Mouse (Mus musculus) large intestine, adult 2 months (tissue): Measurements from ENCODE around the gene Hist1h2ad. TPM values are rescaled to one million over a fixed set of nuclear protein-coding genes. Genes with fewer than 3 reads are reported as not detected.
A peak's percentile ranks its signal among the peaks of the same experiment; 100 is the strongest.
"Not testable (repeated sequence)": the region's sequence is repeated elsewhere in the genome, so short reads cannot be mapped to it uniquely, and the experiment has no call there.

Experiments used
- DNase-seq: peaks from one replicate; pipeline ENCODE4 v3.0.0-alpha.2; 2012; ENCODE audit warnings: low read depth, low spot score
- WGBS: fragments of 180-500 bp; shearing (Covaris S2); methylation state at CpG from one replicate; pipeline ENCODE4 v1.1.7; 2018; 5-methylcytosine and 5-hydroxymethylcytosine counted together
- polyA plus RNA-seq: library from polyadenylated mRNA; depleted of rRNA; stranded (reverse); fragments of >200 nt; gene quantifications from 2 replicates; pipeline ENCODE4 v1.2.3, GENCODE M21; 2012

Hist1h2ad gene
- polyA plus RNA-seq, 1 experiment = 3.6 TPM

GRCm38 (mm10) chr13:23581408-23582218, 7.4 kb downstream of the Hist1h2ad start, which contains the start of gene Hist1h4d:
Gene Hist1h4d, plus strand, starts transcription at chr13:23581598.
- peak; percentile 96 for DNase-seq
- WGBS = under 1% methylated on average over 43 of the region's 43 CpGs

- DNase-seq = no peak
- WGBS = 20% methylated on average over 6 of the region's 6 CpGs
Measured at GRCm38 (mm10) chr13:23582219-23583056, 8.3 kb downstream of the Hist1h2ad start.

- DNase-seq = no peak
Measured at GRCm38 (mm10) chr13:23583387-23584068, 9.3 kb downstream of the Hist1h2ad start.

- DNase-seq = no peak
Measured at GRCm38 (mm10) chr13:23584331-23584730, 10.2 kb downstream of the Hist1h2ad start.

GRCm38 (mm10) chr13:23585029-23585441, 10.9 kb downstream of the Hist1h2ad start:
- WGBS = under 1% methylated on average over 21 of the region's 21 CpGs
- DNase-seq = no peak

GRCm38 (mm10) chr13:23585442-23586098, 11.4 kb downstream of the Hist1h2ad start:
- WGBS = under 1% methylated on average over 34 of the region's 36 CpGs
- DNase-seq = peak; percentile 81

- no peak for DNase-seq
Measured at GRCm38 (mm10) chr13:23586099-23586939, 12.1 kb downstream of the Hist1h2ad start.

GRCm38 (mm10) chr13:23586940-23587225, 12.7 kb downstream of the Hist1h2ad start:
- 2% methylated on average over 1 of the region's 1 CpGs for WGBS
- DNase-seq = no peak

More at GRCm38 (mm10) chr13:23586099-23586939, 12.1 kb downstream of the Hist1h2ad start:
- WGBS = 1% methylated on average over 22 of the region's 22 CpGs

GRCm38 (mm10) chr13:23591206-23591605, 17.0 kb downstream of the Hist1h2ad start:
- 93% methylated on average over 7 of the region's 7 CpGs for WGBS
- no peak for DNase-seq

- not testable (repeated sequence) for DNase-seq
- 85% methylated on average over 7 of the region's 7 CpGs for WGBS
Measured at GRCm38 (mm10) chr13:23591886-23592285, 17.7 kb downstream of the Hist1h2ad start.

- 40% methylated on average over 7 of the region's 7 CpGs for WGBS
- DNase-seq = no peak
Measured at GRCm38 (mm10) chr13:23592614-23593013, 18.4 kb downstream of the Hist1h2ad start.

- 23% methylated on average over 5 of the region's 5 CpGs for WGBS
- no peak for DNase-seq
Measured at GRCm38 (mm10) chr13:23593051-23593770, 19.0 kb downstream of the Hist1h2ad start.

- WGBS = 44% methylated on average over 2 of the region's 2 CpGs
- no peak for DNase-seq
Measured at GRCm38 (mm10) chr13:23595185-23595584, 21.0 kb downstream of the Hist1h2ad start.

- 40% methylated on average over 7 of the region's 7 CpGs for WGBS
- no peak for DNase-seq
Measured at GRCm38 (mm10) chr13:23595622-23596372, 21.6 kb downstream of the Hist1h2ad start.

GRCm38 (mm10) chr13:23597957-23598356, 23.8 kb downstream of the Hist1h2ad start:
- peak; percentile 74 for DNase-seq
- WGBS = 6% methylated on average over 9 of the region's 9 CpGs

GRCm38 (mm10) chr13:23603182-23603699, 29.1 kb downstream of the Hist1h2ad start:
- WGBS = 68% methylated on average over 7 of the region's 7 CpGs
- no peak for DNase-seq

- 69% methylated on average over 3 of the region's 3 CpGs for WGBS
- DNase-seq = no peak
Measured at GRCm38 (mm10) chr13:23604452-23604851, 30.3 kb downstream of the Hist1h2ad start.
